Mouse (Mus musculus) testis, adult 2 months (tissue): ENCODE data around the gene Dbx2. TPM values are rescaled to one million over a fixed set of nuclear protein-coding genes. Genes with fewer than 3 reads are reported as not detected.

Experiments used
- H3K27ac ChIP-seq: fragments of 200-500 bp; 2 replicates; pipeline ENCODE4 v1.5.1; 2012; ENCODE audit warnings: low read depth, low read length; ENCODE audit not compliant: control insufficient read depth, insufficient read depth
- H3K27me3 ChIP-seq: fragments of 200-500 bp; 2 replicates; pipeline ENCODE4 v1.6.1; 2012; ENCODE audit warnings: mild to moderate bottlenecking, low read length, moderate library complexity; ENCODE audit not compliant: control insufficient read depth, insufficient read depth
- H3K36me3 ChIP-seq: fragments of 200-500 bp; 2 replicates; pipeline ENCODE4 v1.6.1; 2012; ENCODE audit warnings: mild to moderate bottlenecking, low read length; ENCODE audit not compliant: control insufficient read depth, insufficient read depth
- H3K4me1 ChIP-seq: fragments of 200-500 bp; 2 replicates; pipeline ENCODE4 v1.6.1; 2012; ENCODE audit warnings: low read length; ENCODE audit not compliant: control insufficient read depth, insufficient read depth
- H3K4me3 ChIP-seq: fragments of 200-500 bp; 2 replicates; pipeline ENCODE4 v1.5.1; 2012; ENCODE audit warnings: low read depth, mild to moderate bottlenecking, low read length, moderate library complexity, mixed read lengths; ENCODE audit not compliant: control insufficient read depth
- CTCF ChIP-seq: fragments of 200-500 bp; IDR thresholded peaks from 2 replicates; pipeline ENCODE4 v1.5.1; 2012; ENCODE audit warnings: low read depth, mild to moderate bottlenecking, inconsistent platforms, low read length, moderate library complexity; ENCODE audit not compliant: control insufficient read depth, insufficient read depth, insufficient replicate concordance
- POLR2A ChIP-seq: fragments of 200-500 bp; IDR thresholded peaks from 2 replicates; pipeline ENCODE4 v1.6.1; 2012; ENCODE audit warnings: low read depth, mild to moderate bottlenecking, inconsistent platforms, low read length, moderate library complexity; ENCODE audit not compliant: control insufficient read depth
- polyA plus RNA-seq: library from polyadenylated mRNA; depleted of rRNA; stranded (reverse); fragments of >200 nt; gene quantifications from 2 replicates; pipeline ENCODE4 v1.2.3, GENCODE M21; 2012; rRNA removed

The Dbx2 gene
- 0.02 and 0.04 TPM in 2 replicates for polyA plus RNA-seq

DNA sequence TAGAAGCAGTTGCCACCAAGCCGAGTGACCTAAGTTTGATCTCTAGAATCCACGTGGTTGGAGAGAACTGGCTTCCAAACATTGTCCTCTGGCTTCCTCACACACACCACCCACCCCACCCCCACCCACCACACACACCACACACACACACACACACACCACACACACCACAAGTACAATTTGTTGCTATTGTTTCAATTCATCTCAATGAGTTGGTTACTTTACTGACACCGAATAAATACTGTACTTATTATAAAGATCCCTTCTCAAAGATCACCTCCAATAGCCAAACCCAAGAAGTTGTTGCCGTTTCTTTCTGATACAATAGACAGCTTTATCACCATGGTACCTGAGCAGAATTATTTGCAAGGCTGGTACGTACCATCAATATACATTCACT lies at the start of gene Dbx2:
Gene Dbx2, minus strand, starts transcription at position 101 of the 400 bp plus-strand sequence.
- Histone ChIP-seq H3K27me3 (no peaks in the 10 kb centered on the region), H3K4me1 (peaks cover 4% of the 10 kb centered on the region; the same call in 1 of the 2 replicates), H3K36me3 (no peaks in the 10 kb centered on the region), H3K4me3 (no peak within 1 kb of the TSS), H3K27ac (no peak within 1 kb of the TSS)
- TF ChIP-seq CTCF (no peak), POLR2A (no peak)

DNA sequence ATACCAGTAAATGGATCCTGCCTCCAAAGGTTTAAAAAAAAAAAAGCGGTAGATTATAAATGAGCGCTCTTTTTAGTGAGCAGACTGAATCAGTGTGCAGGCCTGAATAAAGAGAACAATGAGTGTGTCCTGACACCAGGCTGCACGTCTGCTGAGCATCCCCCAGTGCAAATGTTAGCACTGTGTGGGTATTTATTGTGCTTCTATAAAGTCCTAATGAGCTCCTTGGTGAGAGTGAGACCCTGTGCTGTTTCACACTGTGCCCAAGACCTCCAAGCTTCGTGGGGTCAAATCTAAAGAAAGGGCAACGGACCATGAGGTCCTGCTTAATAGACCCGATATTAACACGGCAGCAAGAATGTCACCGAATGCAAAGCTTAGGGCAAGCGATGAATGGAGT lies 46.4 kb upstream of the Dbx2 start:
- peaks cover 7% of the 10 kb centered on the region for H3K4me1 ChIP-seq
- no peak for TF ChIP-seq CTCF
- TF ChIP-seq POLR2A, result no peak
- no peaks in the 10 kb centered on the region for H3K27me3 ChIP-seq
- no peaks in the 10 kb centered on the region for H3K36me3 ChIP-seq
- no peak overlapping the region for H3K27ac ChIP-seq
- no peak overlapping the region for H3K4me3 ChIP-seq

DNA sequence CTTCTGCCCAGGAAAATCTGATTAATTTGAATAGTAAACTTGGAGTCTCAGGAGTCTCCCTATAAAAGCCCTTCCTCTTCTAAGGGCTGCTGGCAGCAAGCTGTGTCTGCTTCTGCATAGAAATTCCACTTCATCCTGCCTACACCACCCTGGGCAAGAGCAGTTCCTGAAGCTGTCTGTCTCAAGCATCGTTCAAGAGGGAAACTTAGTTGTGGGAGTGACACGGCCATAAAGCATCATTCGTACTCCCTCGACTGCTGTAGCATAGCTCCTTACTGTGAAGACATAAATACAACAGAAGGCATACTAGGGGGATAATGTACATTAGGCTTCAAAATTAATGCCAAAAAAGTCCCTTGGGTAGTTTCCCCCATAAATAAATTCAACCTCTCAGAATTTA lies 45.8 kb upstream of the Dbx2 start:
- Histone ChIP-seq H3K4me1 (peaks cover 7% of the 10 kb centered on the region), H3K4me3 (no peak overlapping the region), H3K27me3 (no peaks in the 10 kb centered on the region), H3K36me3 (no peaks in the 10 kb centered on the region), H3K27ac (no peak overlapping the region)
- TF ChIP-seq CTCF (no peak), POLR2A (no peak)

DNA sequence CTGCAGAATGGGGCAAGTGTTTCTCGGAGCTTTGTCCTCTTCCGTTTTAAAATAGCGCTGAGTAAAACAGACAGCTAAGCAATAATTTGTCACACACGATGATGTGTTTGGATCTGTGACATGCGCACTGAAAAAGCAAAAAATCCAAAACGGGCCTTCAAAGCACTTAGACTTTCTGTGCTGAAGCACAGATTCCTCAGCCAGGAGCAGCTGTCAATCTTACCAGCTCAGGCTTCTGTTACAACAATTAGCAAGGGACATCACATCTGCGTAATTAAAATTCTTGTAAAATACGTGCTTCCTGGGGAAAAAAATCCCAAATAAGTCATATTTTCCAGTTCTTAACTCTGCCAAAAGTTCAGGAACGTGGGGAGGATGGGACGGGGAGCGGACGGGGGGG lies 43.6 kb upstream of the Dbx2 start:
- H3K27me3 ChIP-seq, result no peaks in the 10 kb centered on the region
- H3K4me1 ChIP-seq, result peaks cover 7% of the 10 kb centered on the region
- H3K36me3 ChIP-seq, result no peaks in the 10 kb centered on the region
- H3K27ac ChIP-seq, result no peak overlapping the region
- no peak overlapping the region for H3K4me3 ChIP-seq
- TF ChIP-seq POLR2A (no peak), CTCF (no peak)

DNA sequence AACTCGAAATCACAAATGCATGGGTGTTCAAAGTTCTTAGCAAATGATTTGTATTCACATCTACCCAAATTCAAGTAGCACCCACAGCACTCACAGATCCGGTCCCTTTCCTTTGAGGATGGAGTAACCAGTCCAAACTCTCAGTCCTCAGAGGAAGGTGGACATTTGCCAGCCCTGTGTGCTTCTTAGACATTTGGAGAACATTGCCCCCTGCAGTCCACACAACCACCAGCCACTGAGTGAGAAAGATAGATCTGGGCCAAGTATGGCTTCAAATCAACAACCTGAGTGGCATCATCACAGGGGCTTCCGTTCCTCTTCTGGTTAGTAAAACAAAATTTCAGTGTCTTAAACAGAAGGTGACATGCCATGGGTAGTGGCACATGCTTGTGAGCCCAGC lies 38.0 kb upstream of the Dbx2 start:
- Histone ChIP-seq H3K36me3 (no peaks in the 10 kb centered on the region), H3K4me3 (no peak overlapping the region), H3K4me1 (no peaks in the 10 kb centered on the region), H3K27ac (no peak overlapping the region), H3K27me3 (no peaks in the 10 kb centered on the region)
- TF ChIP-seq CTCF (peak; percentile 7; the same call in 1 of the 2 replicates), POLR2A (no peak)

DNA sequence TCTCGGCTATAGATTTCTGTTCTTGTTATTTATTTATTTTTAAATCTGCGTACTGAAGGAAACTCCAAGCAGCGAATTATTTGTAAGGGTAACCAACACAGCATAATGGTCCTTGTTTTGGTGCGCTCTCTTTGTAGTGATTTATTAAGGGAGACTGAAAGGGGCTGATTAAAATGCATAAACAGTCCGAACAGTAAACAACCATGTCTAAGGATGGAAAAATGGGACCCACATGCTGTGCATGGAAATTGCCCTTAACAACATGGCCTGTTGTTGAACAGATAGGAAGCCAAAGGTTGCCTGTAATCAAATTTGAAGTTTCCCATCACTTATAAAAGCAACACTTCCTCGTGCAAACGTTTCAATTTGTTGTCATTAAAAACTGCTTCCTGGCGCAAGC lies 35.8 kb upstream of the Dbx2 start:
- Histone ChIP-seq H3K36me3 (no peaks in the 10 kb centered on the region), H3K4me3 (no peak overlapping the region), H3K4me1 (no peaks in the 10 kb centered on the region), H3K27me3 (no peaks in the 10 kb centered on the region), H3K27ac (no peak overlapping the region)
- TF ChIP-seq CTCF (no peak), POLR2A (no peak)

DNA sequence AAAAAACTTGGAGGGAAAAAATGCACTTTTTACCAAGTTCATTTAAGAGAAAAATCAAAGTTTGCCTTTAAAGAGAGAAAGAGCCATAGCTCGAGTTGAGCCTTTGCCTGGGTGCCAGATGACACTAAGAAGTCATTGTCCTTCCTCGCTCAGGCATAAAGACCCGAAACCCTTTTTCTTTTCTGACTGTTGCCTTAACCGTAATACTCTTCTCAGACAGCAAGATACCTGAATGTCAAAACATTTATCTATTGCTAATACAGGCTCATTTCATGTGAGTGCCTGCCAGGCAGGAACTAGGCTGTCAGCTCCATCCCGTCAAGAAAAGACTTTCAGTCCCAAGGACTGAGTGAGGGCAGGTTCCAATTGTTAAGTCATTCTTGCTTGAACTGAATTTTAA lies 35.4 kb upstream of the Dbx2 start:
- Histone ChIP-seq H3K4me1 (no peaks in the 10 kb centered on the region), H3K27me3 (no peaks in the 10 kb centered on the region), H3K27ac (no peak overlapping the region), H3K4me3 (no peak overlapping the region), H3K36me3 (no peaks in the 10 kb centered on the region)
- no peak for TF ChIP-seq CTCF
- TF ChIP-seq POLR2A, result no peak

DNA sequence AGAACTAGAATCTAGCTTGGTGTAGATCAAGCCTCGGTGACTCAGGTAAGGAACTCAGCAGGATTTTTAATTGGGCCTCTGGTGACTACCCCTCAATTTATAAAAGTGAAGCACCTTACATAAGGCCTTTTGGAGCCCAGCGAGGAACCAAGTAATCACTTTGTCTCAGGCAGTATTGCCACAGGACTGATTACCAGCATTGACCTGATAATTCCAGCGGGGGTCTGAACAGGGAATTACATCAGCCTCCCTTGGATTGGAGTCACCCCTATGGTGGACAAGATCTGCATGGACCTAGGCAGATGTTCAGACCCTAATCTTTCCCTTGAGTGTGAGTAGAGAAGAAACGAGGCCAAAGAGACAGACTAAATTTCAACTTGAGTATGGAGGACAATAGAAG lies 26.9 kb upstream of the Dbx2 start:
- H3K27me3 ChIP-seq, result no peaks in the 10 kb centered on the region
- TF ChIP-seq POLR2A (no peak), CTCF (no peak)
- H3K4me1 ChIP-seq, result no peaks in the 10 kb centered on the region
- H3K27ac ChIP-seq, result no peak overlapping the region
- H3K36me3 ChIP-seq, result no peaks in the 10 kb centered on the region
- no peak overlapping the region for H3K4me3 ChIP-seq
